Mouse (Mus musculus) C2C12 (cell line): ENCODE measurements around the gene Pithd1.

Experiments
- CEBPB ChIP-seq: IDR thresholded peaks from one replicate; pipeline ENCODE4 v1.6.1; 2011; ENCODE audit warnings: low read depth, mild to moderate bottlenecking, control low read depth, moderate library complexity
- CTCF ChIP-seq: IDR thresholded peaks from one replicate; pipeline ENCODE4 v1.5.1; 2011; ENCODE audit not compliant: control insufficient read depth, insufficient read depth, insufficient read length
- MAX ChIP-seq: IDR thresholded peaks from one replicate; pipeline ENCODE4 v1.6.1; 2011; ENCODE audit warnings: mild to moderate bottlenecking, control low read depth
- MYOD1 ChIP-seq: IDR thresholded peaks from one replicate; pipeline ENCODE4 v1.6.1; 2011; ENCODE audit warnings: low read depth; ENCODE audit not compliant: control insufficient read depth, insufficient read length
- USF1 ChIP-seq: IDR thresholded peaks from one replicate; pipeline ENCODE4 v1.6.1; 2011; ENCODE audit warnings: low read depth, mild to moderate bottlenecking, control low read depth, moderate library complexity

DNA sequence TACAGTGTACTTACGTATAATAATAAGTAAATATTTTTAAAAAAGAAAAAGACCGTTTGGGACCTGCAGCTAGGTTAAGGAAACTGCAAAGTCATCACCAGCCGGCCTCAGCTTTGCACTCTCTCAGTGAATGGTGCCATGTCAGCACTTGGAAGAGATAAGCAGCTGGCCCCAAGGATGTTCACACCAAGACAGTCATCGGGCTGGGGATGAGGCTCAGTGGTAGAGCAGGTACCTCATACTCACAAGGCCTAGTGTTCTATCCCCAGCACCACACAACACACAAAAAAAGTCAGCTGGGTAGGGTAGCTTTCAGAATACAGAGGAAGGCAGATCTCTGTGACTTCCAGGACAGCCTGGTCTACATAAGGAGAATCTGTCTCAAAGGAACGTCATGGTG is 1.9 kb downstream of the Pithd1 start:
- TF ChIP-seq CTCF (no peak), MYOD1 (no peak), CEBPB (no peak), MAX (no peak), USF1 (no peak)
